Mouse (Mus musculus) heart, embryonic 11.5 days (tissue): ENCODE data around the gene Snx9. TPM values are rescaled to one million over a fixed set of nuclear protein-coding genes. Genes with fewer than 3 reads are reported as not detected.

Experiments used
- ATAC-seq: fragments of 200-750 bp; cut with Nextera tagmentation; replicated peaks from 2 replicates; pipeline ENCODE4 v1.8.0; 2017; ENCODE audit warnings: moderate library complexity; ENCODE audit not compliant: insufficient number of reproducible peaks, low FRiP score, low TSS enrichment
- H3K27ac ChIP-seq: fragments of 300-500 bp; sonication (generic); 2 replicates; pipeline ENCODE4 v1.5.1; 2014; ENCODE audit warnings: mild to moderate bottlenecking, low read depth, low read length
- H3K27me3 ChIP-seq: fragments of 300-500 bp; sonication (generic); 2 replicates; pipeline ENCODE4 v1.6.1; 2014; ENCODE audit warnings: mild to moderate bottlenecking, low read length, mixed read lengths; ENCODE audit not compliant: control insufficient read depth, insufficient read depth
- H3K36me3 ChIP-seq: fragments of 300-500 bp; sonication (generic); 2 replicates; pipeline ENCODE4 v1.6.1; 2014; ENCODE audit warnings: mild to moderate bottlenecking, low read length, moderate library complexity, mixed read lengths; ENCODE audit not compliant: control insufficient read depth, insufficient read depth
- H3K4me1 ChIP-seq: fragments of 300-500 bp; sonication (generic); 2 replicates; pipeline ENCODE4 v1.6.1; 2014; ENCODE audit warnings: low read length; ENCODE audit not compliant: control insufficient read depth, insufficient read depth
- H3K4me2 ChIP-seq: fragments of 300-500 bp; sonication (generic); 2 replicates; pipeline ENCODE4 v1.6.1; 2014; ENCODE audit warnings: mild to moderate bottlenecking, moderate library complexity
- H3K4me3 ChIP-seq: fragments of 300-500 bp; sonication (generic); 2 replicates; pipeline ENCODE4 v1.5.1; 2014; ENCODE audit warnings: low read depth, low read length
- H3K9ac ChIP-seq: fragments of 300-500 bp; sonication (generic); 2 replicates; pipeline ENCODE4 v1.6.1; 2014; ENCODE audit warnings: mild to moderate bottlenecking, low read depth, low read length, moderate library complexity
- H3K9me3 ChIP-seq: fragments of 300-500 bp; sonication (generic); replicated peaks from 2 replicates; pipeline ENCODE4 v1.6.1; 2016; ENCODE audit warnings: low read length; ENCODE audit not compliant: control insufficient read depth
- WGBS: fragments of 180-500 bp; shearing (Covaris S2); extraction: QIAGEN DNeasy Blood & Tissue Kit; methylation state at CpG from one replicate; pipeline ENCODE4 v1.1.7; 2014; ENCODE audit not compliant: insufficient replicate concordance; 5-methylcytosine and 5-hydroxymethylcytosine counted together
- polyA plus RNA-seq: library from polyadenylated mRNA; unstranded; fragments of >200 nt; fragmentation: Nextera tagmentation; extraction: Ambion mirVana; gene quantifications from 2 replicates; pipeline ENCODE4 v1.2.1, GENCODE M21; 2014

Snx9 gene
- polyA plus RNA-seq, 1 experiment from 2014 or later, result 26.5 TPM

- ATAC-seq, result no peak
- H3K4me2 ChIP-seq, result no peak overlapping the region
- H3K9ac ChIP-seq, result no peak overlapping the region
- H3K36me3 ChIP-seq, result no peaks in the 10 kb centered on the region
- WGBS, result 71% methylated on average over 5 of the region's 5 CpGs
- no peaks in the 10 kb centered on the region for H3K27me3 ChIP-seq
- no peaks in the 10 kb centered on the region for H3K4me1 ChIP-seq
- no peaks in the 10 kb centered on the region for H3K9me3 ChIP-seq
- no peak overlapping the region for H3K27ac ChIP-seq
- H3K4me3 ChIP-seq, result no peak overlapping the region
These were observed 125.6 kb downstream of the Snx9 start for GRCm38 (mm10) chr17:5966706-5967105.

- H3K27ac ChIP-seq, result no peak overlapping the region
- no peak for ATAC-seq
- 57% methylated on average over 6 of the region's 6 CpGs for WGBS
- H3K9me3 ChIP-seq, result no peaks in the 10 kb centered on the region
- H3K27me3 ChIP-seq, result no peaks in the 10 kb centered on the region
- no peak overlapping the region for H3K9ac ChIP-seq
- no peak overlapping the region for H3K4me2 ChIP-seq
- H3K36me3 ChIP-seq, result no peaks in the 10 kb centered on the region
- no peaks in the 10 kb centered on the region for H3K4me1 ChIP-seq
- no peak overlapping the region for H3K4me3 ChIP-seq
These were observed 127.4 kb downstream of the Snx9 start for GRCm38 (mm10) chr17:5968562-5968961.

GRCm38 (mm10) chr17:5969246-5969645, 128.1 kb downstream of the Snx9 start:
- ATAC-seq, result no peak
- Histone ChIP-seq H3K27ac (no peak overlapping the region), H3K36me3 (no peaks in the 10 kb centered on the region), H3K9me3 (no peaks in the 10 kb centered on the region), H3K4me1 (no peaks in the 10 kb centered on the region), H3K27me3 (no peaks in the 10 kb centered on the region), H3K4me2 (no peak overlapping the region), H3K9ac (no peak overlapping the region), H3K4me3 (no peak overlapping the region)
- WGBS, result 63% methylated on average over 3 of the region's 3 CpGs

- WGBS, result 68% methylated on average over 5 of the region's 5 CpGs
These were observed 129.2 kb downstream of the Snx9 start for GRCm38 (mm10) chr17:5970298-5970821.

GRCm38 (mm10) chr17:5973536-5973935, 132.4 kb downstream of the Snx9 start:
- 57% methylated on average over 8 of the region's 8 CpGs for whole genome bisulfite sequencing
- Histone ChIP-seq H3K4me2 (no peak overlapping the region), H3K27me3 (no peaks in the 10 kb centered on the region), H3K9ac (no peak overlapping the region), H3K4me3 (no peak overlapping the region), H3K27ac (no peak overlapping the region), H3K4me1 (peaks cover 35% of the 10 kb centered on the region), H3K9me3 (no peaks in the 10 kb centered on the region), H3K36me3 (no peaks in the 10 kb centered on the region)
- no peak for ATAC-seq

More at GRCm38 (mm10) chr17:5970298-5970821, 129.2 kb downstream of the Snx9 start:
- Histone ChIP-seq H3K4me1 (peaks cover 4% of the 10 kb centered on the region; the same call in 1 of the 2 replicates), H3K4me2 (no peak overlapping the region), H3K4me3 (no peak overlapping the region), H3K36me3 (no peaks in the 10 kb centered on the region), H3K9ac (no peak overlapping the region), H3K27me3 (no peaks in the 10 kb centered on the region), H3K9me3 (no peaks in the 10 kb centered on the region), H3K27ac (no peak overlapping the region)
- ATAC-seq, result no peak

DNA sequence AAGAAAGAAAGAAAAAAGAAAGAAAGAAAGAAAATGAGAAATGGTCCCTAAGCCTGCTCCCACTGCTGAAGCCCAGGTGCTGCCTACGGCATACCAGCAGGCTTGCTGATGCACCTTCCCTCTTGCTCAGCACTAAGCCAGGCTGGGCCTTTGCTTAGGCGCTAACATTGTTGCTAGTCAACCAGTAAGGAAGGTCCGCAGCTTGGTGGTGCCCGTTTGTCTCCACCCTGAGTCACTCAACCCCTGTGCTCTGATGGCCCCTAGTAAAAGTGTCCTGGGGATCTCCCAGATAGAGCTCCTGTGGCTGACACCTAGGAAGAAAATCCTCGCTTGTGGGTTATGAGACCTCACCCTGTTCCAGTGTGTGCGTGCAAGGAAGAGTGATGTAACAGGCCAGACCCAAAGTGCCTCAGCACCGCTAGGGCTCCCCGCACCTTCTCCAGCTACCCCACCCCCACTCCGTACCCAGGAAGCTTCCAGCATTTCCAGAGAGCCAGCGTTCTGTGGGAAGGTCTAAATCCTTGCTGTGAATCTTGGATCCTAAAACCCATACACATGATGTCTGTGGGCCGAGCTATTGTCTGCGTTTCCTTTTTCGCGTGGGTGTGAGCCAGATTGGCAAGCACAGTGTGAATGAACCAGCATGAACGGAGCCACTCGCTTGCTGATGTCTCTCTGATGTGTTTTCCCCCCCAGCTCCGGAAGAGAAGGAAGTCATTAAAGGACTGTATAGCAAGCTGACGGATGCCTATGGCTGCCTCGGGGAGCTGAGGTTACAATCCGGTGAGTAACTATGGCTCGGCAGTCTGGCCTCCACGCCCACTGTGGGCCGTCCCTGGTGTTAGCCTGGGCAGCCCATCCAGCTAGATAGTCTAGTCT, 134.2 kb downstream of the Snx9 start:
- H3K9me3 ChIP-seq, result no peaks in the 10 kb centered on the region
- ATAC-seq, result peak; percentile 35
- no peak overlapping the region for H3K4me3 ChIP-seq
- H3K4me1 ChIP-seq, result peaks cover 41% of the 10 kb centered on the region
- WGBS, result 41% methylated on average over 23 of the region's 23 CpGs
- no peaks in the 10 kb centered on the region for H3K36me3 ChIP-seq
- H3K4me2 ChIP-seq, result peak overlapping the region; percentile 20
- H3K27me3 ChIP-seq, result no peaks in the 10 kb centered on the region
- 0 out of 2 replicates have a peak overlapping the region, but pooled peaks have one; percentile 6 for H3K27ac ChIP-seq
- H3K9ac ChIP-seq, result no peak overlapping the region

GRCm38 (mm10) chr17:5976221-5977055, 135.3 kb downstream of the Snx9 start:
- no peak for ATAC-seq
- Histone ChIP-seq H3K27me3 (no peaks in the 10 kb centered on the region), H3K4me3 (no peak overlapping the region), H3K9me3 (no peaks in the 10 kb centered on the region), H3K4me2 (no peak overlapping the region), H3K36me3 (no peaks in the 10 kb centered on the region), H3K27ac (0 out of 2 replicates have a peak overlapping the region, but pooled peaks have one; percentile 18), H3K9ac (0 out of 2 replicates have a peak overlapping the region, but pooled peaks have one; percentile 34), H3K4me1 (peaks cover 41% of the 10 kb centered on the region)
- WGBS, result 62% methylated on average over 20 of the region's 20 CpGs
